Mouse (Mus musculus): ENCODE results near the gene Zfp616.

Gene Zfp616

DNA sequence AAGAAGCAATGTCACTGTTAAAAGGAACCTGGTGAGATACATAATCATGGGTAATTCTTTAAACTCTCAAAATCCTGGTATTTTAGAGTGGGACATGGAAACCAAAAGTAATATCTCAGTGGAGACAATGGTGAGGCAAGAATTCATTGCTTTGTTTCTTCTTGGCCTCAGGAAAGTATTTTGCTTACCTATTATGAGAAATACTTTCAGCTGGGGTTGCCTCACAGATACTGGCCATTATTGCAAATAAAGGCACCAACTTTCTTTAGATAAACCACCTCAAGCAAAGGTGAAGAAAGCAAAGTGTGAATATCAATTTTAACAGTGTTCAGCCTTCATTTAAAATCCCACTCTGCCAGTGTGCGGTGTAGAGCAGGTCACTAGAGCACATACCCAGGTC is at the start of gene Zfp616:
TSS of gene Zfp616 (plus strand) at position 301 of the 400 bp plus-strand sequence.
- no peak for DNase-seq (ENCODE audit: extremely low spot score, low read depth, low spot score)

DNA sequence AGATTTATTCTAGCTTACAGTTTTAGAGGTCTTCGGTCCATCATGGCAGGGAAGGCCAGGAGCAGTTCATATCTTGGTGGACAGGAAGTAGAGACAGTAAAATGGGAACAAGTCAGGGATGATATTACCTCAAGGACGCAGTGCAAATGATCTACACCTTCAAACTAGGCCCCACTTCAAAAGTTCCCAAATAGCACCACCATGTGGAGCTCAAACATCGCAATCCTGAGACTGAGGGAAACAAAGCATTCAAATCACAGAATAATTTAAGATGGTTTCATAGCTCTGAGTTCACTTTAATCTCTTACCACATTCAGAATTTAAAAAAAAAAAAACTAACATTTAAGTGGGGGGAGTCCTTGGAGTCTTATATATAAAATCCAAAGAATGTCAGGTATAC is 18.4 kb upstream of the Zfp616 start:
- DNase-seq (ENCODE audit: extremely low spot score, low read depth, low spot score), result no peak

DNA sequence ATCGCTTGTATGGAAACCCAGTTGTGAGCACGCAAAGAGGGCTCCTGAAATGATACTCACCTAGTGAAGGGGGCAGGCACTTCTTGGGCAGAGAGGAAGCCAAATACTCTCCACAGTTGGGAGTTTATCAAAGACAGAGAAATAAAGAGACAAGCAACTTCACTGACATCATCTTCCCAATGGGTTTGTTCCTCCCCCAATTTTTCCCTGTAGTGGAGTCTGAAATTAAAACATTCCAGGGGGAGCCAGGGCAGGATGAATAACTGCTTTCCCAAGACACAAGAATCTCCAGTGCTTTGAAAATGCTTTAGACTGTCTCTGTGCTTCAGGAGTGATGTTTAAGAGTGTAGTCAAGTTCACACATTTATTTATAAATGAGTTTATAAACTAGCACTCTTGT is 13.3 kb upstream of the Zfp616 start, which contains the start of the genes Olfr139 and Olfr399:
TSS of gene Olfr139 (minus strand) at position 101 of the 400 bp plus-strand sequence.
TSS of gene Olfr399 (minus strand) at position 165 of the 400 bp plus-strand sequence.
- DNase-seq (ENCODE audit: extremely low spot score, low read depth, low spot score), result no peak

DNA sequence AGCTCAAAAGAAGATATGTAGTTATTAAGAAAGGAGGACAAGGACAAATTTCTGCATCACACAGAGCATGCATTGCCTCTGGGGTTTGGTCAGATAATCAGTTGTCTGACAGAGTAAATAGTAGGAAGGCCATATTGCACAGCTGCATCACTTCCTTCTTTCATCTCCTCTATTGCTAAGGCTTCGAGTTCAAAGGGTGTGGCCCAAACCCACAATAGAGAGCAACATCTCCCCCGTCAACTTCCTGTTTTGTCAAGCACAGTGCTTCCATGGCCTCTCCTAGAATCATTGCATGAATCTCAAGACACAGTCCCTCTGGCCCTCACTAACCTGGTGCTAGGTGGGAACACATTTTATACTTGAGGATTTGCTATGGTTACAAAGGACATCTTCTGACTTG is 31.0 kb downstream of the Zfp616 start:
- no peak for DNase-seq (ENCODE audit: extremely low spot score, low read depth, low spot score)

DNA sequence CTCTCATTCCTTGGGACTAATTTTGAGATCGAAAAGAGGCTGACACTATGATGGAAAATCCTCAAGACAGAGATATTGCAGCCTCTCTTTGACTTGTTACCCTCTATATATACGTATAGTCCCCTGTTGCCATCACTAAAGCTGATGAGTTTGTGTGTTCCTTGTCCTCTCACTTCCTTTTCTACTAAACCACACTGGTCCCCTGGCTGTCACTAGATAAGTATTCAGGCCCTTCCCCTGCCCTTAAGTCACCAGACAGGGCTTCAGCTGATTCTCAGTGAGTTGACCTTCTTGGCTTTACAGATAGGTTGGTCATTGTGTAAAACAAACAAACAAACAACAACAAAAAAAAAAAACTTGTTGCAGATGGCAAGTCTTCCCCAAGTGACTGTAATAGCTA is 31.8 kb downstream of the Zfp616 start:
- DNase-seq (ENCODE audit: extremely low spot score, low read depth, low spot score), result no peak

DNA sequence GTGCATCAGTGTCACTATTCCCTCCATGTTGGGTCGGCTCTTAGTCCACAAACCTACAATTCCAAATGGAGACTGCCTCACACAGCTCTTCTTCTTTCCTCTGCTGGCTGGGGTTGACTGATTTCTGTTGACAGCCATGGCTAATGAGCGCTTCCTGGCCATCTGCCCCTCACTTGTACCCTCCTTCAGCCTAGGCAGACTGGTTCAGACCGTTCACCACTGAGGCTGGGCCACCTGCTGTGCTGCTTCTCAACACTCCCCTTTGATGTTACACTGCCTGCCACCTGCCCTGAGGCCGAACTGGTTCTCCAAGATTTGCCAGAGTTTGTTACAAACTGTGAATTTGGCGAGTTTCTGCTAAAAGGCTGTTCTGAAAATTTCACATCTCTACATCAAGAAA is 35.3 kb downstream of the Zfp616 start:
- DNase-seq (ENCODE audit: extremely low spot score, low read depth, low spot score), result no peak

DNA sequence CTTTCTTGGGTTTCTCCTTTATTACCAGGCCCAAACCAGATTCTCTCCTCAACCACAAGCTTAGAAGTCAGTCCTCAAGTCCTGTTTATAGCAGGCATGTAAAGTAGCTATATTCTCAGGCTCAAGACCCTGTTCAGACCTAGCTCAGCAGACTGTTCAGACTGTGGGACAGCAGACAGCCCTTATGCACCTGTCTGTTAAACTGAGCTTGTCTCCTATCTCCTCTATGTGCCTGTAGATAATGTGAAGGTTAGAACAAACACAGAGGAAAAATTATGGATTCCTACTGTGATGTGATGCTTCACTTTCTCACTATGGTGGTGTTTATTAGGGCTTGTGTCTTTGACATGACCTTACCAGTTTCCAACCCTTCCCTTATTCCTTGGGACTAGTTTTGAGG is 43.7 kb downstream of the Zfp616 start, which contains the start of gene Olfr401:
TSS of gene Olfr401 (plus strand) at position 301 of the 400 bp plus-strand sequence.
- DNase-seq (ENCODE audit: extremely low spot score, low read depth, low spot score), result no peak
